ENCODE assay signal across 14 mouse cellular contexts in genomic region chr17:13920771-13921170, GRCm38 (mm10). TPM values are rescaled to one million over a fixed set of nuclear protein-coding genes. Genes with fewer than 3 reads are reported as not detected.
DNase-seq lines count a peak whose midpoint lies in the region.
"Had no signal": no experiment of that assay in that cellular context is flagged by ENCODE, and none has a peak within 500 bp of the region (broad histone marks: within the 10 kb centered on the region; RNA-seq: fewer than 3 reads in every experiment).

No protein-coding gene starts in this region.

- peak overlapping the region; percentile 96 for H3K27ac ChIP-seq in brown adipose tissue, adult 24 weeks (replicated peaks; ENCODE audit: low read depth, low read length)
- H3K27ac ChIP-seq: forebrain, embryonic 13.5 days; stomach, postnatal 0 days had no signal

- H3K4me1 ChIP-seq in brown adipose tissue, adult 24 weeks (ENCODE audit: control insufficient read depth, insufficient read depth, insufficient read length, low read length), result peaks cover 32% of the 10 kb centered on the region
- H3K4me1 ChIP-seq: forebrain, embryonic 13.5 days had no signal

- H3K4me3 ChIP-seq in brown adipose tissue, adult 24 weeks (ENCODE audit: insufficient read depth, low read depth, low read length), result no peak overlapping the region
- H3K4me3 ChIP-seq: forebrain, embryonic 13.5 days had no signal

- DNase-seq in kidney, adult 11 months, result peak; percentile 31
- no peak for DNase-seq in kidney, adult 18-20 months
- DNase-seq in kidney, adult 9 months, result peak; percentile 20
- peak; percentile 37 for DNase-seq in lung, postnatal 36 days
- no peak for DNase-seq in urinary bladder, postnatal 10 days (ENCODE audit: low spot score)
- DNase-seq in retina, postnatal 1 day, result no peak
- no peak for DNase-seq in thymus, postnatal 4 days
- DNase-seq: cerebellum, postnatal 14 days had no signal

RNA-seq across cellular contexts. Expression of gene Gm7168, which starts 27.4 kb away (rescaled TPM):
- polyA plus RNA-seq in brown adipose tissue, adult 24 weeks (2012; ENCODE audit: insufficient read depth, insufficient read length, missing spikeins), result not detected in 2 replicates
- polyA plus RNA-seq: CD4-positive, CD25-positive, alpha-beta regulatory T cell, adult 4 months; forebrain, embryonic 13.5 days; large intestine, adult 2 months; lung, embryonic 16.5 days; stomach, postnatal 0 days had no signal

Comparison
In these comparisons a context has a peak if more than half of its experiments do, and no peak if none do; other contexts are left out.
1. DNase-seq: peak in kidney, adult 11 months (single experiment), kidney, adult 9 months (single experiment) and lung, postnatal 36 days (single experiment); none in kidney, adult 18-20 months (single experiment), urinary bladder, postnatal 10 days (single experiment), retina, postnatal 1 day (single experiment) and thymus, postnatal 4 days (single experiment).